Mouse (Mus musculus): ENCODE results near the gene Fkbp6.

- TF ChIP-seq CTCF (IDR thresholded peaks at IDR 0.05; ENCODE audit: low read depth, low read length) (no peak), GATA1 (IDR thresholded peaks at IDR 0.05; ENCODE audit: borderline replicate concordance, low read length) (no peak), POLR2AphosphoS5 (IDR thresholded peaks at IDR 0.05; ENCODE audit: insufficient replicate concordance, low read depth, low read length) (no peak), TAL1 (conservative IDR thresholded peaks at IDR 0.05; ENCODE audit: low read depth, low read length) (no peak)
These were observed 59.1 kb downstream of the Fkbp6 start for GRCm38 (mm10) chr5:135290703-135291102.
